Mouse (Mus musculus) kidney, postnatal 36 days (tissue): Measurements from ENCODE around the gene Smc5.
A peak's percentile ranks its signal among the peaks of the same experiment; 100 is the strongest.

Experiments
- DNase-seq, 2 experiments: peaks; one replicate each; pipeline ENCODE4 v3.0.0; 2021 to 2022; ENCODE audit warnings: mixed read lengths in 2 of 2

The Smc5 gene

DNA sequence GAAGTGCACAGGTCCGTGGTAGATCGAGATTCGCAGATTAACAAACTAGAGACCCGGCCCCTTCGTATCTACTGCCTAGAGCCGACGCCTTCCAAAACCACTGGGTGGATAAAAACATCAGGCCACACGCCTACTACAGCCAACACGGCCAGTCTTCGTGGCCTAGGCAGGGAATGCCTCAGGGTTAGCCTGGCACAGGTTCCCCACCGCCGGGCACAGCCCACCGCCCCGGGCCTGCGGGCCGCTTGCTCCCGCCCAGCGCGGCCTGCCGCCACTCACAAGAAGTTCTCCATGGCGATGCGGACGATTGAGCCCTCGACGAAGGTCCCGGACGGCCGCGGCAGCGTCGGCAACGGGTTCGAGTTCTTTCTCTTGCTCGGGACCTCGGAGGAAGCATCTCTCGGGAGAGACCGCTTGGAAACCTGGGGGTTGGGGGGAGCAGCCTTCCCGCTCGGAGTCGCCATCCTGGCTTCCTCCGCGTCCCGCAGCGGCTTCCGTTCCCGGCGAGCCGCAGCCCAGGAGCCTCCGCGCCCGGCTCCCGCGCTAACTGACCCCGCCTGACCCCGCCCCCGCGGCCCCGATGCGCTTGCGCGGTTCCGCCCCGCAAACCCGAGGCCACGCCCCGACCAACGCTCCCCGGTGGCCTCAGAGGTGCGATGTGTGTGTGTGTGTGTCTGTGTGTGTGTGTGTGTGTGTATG is at the start of gene Smc5:
Gene Smc5 (minus strand): TSS at position 543 of the 699 bp plus-strand sequence.
- DNase-seq = peak; percentile 86 to 97

DNA sequence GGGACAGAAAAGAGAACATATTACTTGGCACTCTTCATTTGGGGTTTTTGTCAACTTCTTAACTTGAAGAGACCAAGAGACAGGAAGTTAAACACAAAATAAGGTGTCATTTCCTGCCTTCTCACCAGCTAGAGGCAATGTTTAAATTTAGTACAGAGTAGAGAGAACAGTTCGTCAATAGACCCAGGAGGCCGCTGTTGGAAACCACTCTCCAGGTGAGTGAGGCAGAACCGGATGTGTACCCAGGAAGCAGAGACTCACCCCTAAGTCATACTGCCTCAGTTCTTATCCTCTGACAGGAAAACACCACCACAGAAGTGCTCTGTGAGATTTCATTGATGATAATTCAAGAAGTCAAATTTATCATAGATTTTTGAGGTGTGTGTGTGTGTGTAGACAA is 49.4 kb upstream of the Smc5 start:
- no peak for DNase-seq

DNA sequence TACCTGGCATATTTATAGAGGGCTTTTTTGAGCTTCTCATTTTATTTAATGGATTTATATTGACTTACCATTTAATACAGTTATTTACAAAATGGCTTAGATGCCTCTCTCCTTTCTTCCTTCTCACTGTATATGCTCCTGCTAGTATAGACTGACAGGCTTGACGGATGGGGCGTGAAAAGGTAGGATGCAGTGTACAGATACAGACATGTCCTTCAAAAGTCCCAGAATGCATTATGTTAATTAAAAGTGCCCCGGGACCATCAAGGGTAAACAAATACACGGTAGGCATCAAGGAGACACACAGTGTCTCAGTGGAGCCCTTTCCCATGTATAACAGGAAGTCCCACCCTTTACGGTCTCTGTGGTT is 44.3 kb upstream of the Smc5 start:
- DNase-seq = no peak

- no peak for DNase-seq
Observed at GRCm38 (mm10) chr19:23317295-23317988, 43.7 kb upstream of the Smc5 start.

DNA sequence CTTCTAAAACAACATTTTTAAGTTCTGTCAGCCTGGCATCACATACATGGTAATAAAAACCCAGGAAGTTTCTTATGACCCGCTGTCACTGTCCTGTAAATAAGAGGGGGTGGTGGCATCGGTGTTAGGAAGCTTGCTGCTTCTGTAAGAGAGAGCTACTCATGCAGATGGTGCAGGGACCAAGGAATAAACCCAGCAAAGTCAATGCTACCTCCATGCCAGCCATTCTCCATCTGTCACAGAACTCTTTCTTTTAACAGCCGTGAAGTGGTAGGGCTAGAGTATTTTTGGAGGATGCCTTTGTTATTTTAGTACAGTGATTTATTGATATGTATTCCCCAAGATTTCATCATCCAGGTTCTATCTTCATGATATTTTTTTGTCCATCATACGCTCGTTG is 43.2 kb upstream of the Smc5 start:
- no peak for DNase-seq

DNA sequence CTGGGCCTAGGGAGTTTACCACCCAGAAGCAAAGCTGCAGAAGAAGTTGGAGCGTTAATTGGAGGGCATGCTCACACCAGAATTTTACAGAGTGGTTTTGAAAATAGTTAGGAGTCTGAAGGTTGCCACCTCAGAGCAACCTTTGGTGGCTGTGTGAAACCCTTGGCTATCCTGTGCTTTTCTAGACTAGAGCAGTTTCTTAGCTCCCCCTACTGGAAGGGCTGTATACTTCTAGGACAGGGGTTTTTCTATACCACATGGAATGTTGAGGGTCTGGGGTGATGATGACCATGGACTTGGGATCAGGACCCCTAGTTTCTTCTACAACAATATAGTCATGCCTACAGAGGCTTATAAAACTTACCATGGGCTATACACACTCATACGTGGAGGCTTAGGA is 36.3 kb upstream of the Smc5 start:
- DNase-seq = peak in 1 of 2 experiments; percentile 5

DNA sequence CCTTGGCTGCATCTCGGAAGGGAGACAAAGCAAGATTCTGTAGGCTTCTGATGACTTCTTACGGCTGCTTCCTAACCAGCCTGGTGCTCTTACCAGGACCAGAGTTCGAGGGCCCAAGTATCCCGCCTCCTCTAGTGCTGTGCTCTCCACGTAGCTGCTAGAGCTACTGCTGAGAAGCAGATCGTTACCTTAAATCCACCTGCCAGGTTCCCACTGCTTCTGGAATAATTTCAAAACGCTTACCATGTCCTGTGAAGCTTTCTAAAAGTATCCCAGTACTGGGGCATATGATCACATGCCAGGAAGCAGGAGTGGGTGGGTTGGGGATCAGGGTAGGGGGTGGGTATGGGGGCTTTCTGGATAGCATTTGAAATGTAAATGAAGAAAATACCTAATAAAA is 33.0 kb upstream of the Smc5 start:
- DNase-seq = no peak

- no peak for DNase-seq
Observed at GRCm38 (mm10) chr19:23299987-23300386, 26.3 kb upstream of the Smc5 start.

- no peak for DNase-seq
Observed at GRCm38 (mm10) chr19:23298917-23299316, 25.2 kb upstream of the Smc5 start.

GRCm38 (mm10) chr19:23297191-23297590 is 23.5 kb upstream of the Smc5 start:
- no peak for DNase-seq

- no peak for DNase-seq
Observed at GRCm38 (mm10) chr19:23289251-23289650, 15.6 kb upstream of the Smc5 start.

DNA sequence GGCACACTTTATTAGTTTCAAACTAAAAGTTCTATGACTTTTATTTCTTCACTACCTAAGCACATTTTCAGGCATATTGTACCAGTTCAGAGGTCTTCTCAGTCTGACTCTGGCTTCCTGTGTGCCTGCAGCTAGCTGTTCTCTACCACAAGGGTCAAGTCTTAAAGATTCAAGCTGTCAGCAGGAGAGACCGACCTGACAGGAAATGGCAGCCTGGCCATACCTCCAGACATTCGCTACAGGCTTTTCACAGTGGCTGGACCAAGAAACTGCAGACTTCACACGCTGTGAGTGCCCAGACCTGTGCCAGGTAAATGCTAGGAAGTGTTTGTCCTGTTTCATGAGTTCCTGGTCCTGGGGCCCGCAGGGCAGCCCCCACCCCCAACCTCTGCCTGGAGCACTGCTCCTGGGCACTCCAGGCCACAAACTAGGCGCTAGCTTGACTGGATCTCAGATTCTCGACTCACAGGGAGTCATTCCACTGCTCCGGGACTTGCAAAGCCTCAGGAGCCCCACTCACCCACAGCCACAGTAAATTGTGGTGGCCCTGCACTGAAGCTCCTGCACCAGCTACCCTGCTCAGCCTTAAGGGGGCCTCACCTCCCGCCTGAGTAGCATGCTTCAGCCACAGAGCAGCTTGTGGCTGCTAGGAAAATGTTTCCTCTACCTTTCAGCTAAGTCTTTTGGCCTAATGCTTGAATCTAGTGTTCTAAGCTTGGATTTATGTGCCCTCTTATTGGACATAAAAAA is 8.4 kb upstream of the Smc5 start:
- no peak for DNase-seq

- DNase-seq = no peak
Observed at GRCm38 (mm10) chr19:23274054-23274724, 492 bp upstream of the Smc5 start.

DNA sequence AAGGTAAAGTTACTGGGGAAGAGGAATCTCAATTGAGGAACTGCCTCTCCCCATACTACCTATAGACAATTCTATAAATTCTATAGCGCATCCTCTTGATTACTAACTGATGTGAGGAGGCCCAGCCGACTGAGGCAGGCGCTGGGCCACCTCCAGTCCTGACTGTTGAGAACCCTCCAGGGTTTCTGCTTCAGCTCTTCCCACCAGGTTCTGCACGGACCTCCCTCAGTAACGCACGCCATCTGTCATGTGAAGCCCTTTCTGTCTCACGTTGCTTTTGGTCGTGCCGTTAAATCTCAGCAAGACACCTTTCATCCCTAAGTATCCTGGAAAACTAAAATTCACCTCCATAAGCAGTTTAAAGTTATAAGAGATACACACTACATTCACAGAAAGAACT is 16.9 kb downstream of the Smc5 start:
- DNase-seq = no peak

DNA sequence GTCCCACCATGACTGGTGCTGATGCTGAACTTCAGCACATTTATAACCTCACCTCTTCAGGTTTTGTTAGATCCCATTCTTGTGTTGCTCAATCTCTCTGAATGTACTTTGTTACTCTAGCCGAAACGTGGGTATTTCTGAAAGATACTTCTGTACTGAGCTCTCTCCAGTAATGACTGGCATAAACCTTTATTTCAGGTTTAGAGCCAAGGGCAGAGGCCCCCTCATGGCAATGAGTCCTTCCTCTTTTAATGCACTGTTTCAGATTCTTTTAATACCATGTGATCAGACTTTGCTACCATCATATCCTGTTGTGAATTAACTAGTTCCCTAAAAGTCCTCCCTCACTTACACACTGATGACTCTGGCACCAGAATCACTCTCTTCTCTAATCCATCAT is 27.2 kb downstream of the Smc5 start:
- no peak for DNase-seq

GRCm38 (mm10) chr19:23225065-23225464 is 48.6 kb downstream of the Smc5 start:
- DNase-seq = peak; percentile 39 to 63

GRCm38 (mm10) chr19:23214326-23214725 is 59.4 kb downstream of the Smc5 start:
- peak; percentile 15 to 37 for DNase-seq

- DNase-seq = peak; percentile 11 to 34
Observed at GRCm38 (mm10) chr19:23211325-23211724, 62.4 kb downstream of the Smc5 start.

DNA sequence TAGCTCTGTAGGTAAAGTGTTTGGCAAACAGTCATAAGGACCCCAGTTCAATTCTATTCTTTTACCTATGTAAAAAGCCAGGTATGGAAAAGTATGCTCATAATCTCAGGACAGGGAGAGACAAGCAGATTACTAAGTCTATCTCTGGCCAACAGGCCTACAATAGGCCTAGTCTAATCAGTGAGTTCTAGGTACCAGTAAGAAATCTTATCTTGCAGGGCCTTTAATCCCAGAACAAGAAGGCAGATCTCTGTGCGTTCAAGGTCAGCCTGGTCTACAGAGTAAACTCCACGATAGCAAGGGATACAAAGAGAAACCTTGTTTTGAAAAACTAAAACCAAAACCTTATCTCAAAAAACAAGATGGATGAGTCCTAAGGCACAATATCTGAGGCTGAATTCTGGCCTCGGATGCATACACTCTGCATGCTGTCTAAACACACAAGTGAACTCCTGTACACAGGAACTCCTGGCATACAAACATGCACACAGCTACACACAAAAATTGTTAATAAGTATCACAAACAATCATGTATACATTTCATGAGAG is 70.1 kb downstream of the Smc5 start:
- no peak for DNase-seq

GRCm38 (mm10) chr19:23202106-23202505 is 71.6 kb downstream of the Smc5 start:
- DNase-seq = no peak

- DNase-seq = no peak
Observed at GRCm38 (mm10) chr19:23193076-23193475, 80.6 kb downstream of the Smc5 start.

- peak; percentile 25 to 47 for DNase-seq
Observed at GRCm38 (mm10) chr19:23191486-23191885, 82.2 kb downstream of the Smc5 start.

DNA sequence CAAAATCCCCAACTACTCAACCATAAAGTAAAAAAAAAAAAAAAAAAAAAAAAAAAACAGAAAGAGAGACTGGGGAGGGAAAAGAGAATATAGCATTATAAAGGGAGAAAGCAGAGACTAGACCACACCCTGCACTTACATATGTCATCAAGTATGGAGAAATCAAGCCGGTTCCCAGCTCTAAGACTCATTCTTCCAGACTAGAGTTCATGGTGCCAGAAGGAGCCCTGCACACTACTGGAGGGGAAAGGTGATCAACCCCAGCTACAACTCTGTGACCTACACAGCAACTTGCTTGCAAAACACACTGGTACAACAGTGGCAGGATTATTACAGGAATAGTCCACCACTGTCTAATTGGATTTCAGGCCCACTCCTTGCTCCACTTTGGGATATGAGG is 84.0 kb downstream of the Smc5 start:
- DNase-seq = no peak
